Mouse (Mus musculus): ENCODE results near the gene Ubald2. TPM values are rescaled to one million over a fixed set of nuclear protein-coding genes. Genes with fewer than 3 reads are reported as not detected.
"Not testable (repeated sequence)": the region's sequence is repeated elsewhere in the genome, so short reads cannot be mapped to it uniquely, and the experiment has no call there.

Ubald2 gene
- polyA plus RNA-seq, 1 experiment from 2014 or later = 80.2 TPM

DNA sequence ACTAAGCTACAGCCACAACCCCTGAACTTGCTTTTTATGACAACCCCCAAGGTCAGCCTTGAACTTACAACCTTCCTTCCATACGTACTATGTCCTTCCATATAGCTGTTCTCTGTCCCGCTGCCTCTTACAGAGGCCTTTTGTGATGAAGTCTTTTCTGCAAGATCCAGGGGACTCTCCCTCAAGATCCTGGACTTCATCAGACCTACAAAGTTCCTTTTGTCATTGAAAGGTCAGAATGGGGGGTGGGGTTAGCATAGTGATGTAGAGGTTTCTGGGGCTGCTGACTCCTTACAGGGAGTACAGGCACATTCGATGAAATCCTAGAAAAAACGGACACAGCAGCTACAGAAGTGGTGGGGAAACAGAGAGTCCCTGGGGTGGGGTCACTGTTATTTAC is 25.9 kb downstream of the Ubald2 start:
- Histone ChIP-seq H3K9me3 (ENCODE audit: control insufficient read depth, low read length) (no peaks in the 10 kb centered on the region), H3K4me3 (ENCODE audit: low read depth, low read length) (no peak overlapping the region), H3K4me2 (no peak overlapping the region), H3K36me3 (ENCODE audit: control insufficient read depth, insufficient read depth, low read length) (no peaks in the 10 kb centered on the region), H3K9ac (ENCODE audit: low read depth, low read length) (no peak overlapping the region), H3K27ac (ENCODE audit: low read depth, low read length) (no peak overlapping the region), H3K4me1 (replicated peaks; ENCODE audit: control insufficient read depth, insufficient read depth, low read length) (no peaks in the 10 kb centered on the region; the same call in 1 of the 2 replicates), H3K27me3 (replicated peaks; ENCODE audit: control insufficient read depth, insufficient read depth, low read length) (peaks cover 9% of the 10 kb centered on the region; the same call in 1 of the 2 replicates)
- 75% methylated on average over 4 of the region's 4 CpGs for WGBS
- ATAC-seq (replicated peaks; ENCODE audit: low FRiP score) = no peak
- DNase-seq (ENCODE audit: low spot score) = no peak

DNA sequence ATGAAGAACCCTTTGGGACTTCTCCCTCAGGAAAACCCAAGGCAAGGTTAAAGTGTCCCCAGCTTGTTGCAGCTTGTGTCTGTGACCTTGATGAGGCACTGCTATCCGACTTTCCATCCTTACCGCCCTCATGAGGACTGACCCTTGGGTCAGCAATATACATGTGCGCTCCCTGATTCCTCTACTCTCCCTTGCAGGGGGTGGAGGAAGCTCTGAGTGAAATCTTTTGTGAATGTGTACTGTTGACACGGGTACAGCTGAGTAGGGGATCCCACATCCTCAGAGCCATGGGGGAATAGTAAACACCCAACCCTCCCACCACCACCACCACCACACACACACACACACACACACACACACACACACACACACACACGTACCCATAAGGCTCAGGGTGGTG is 29.4 kb downstream of the Ubald2 start:
- DNase-seq (ENCODE audit: low spot score) (no peak), ATAC-seq (replicated peaks; ENCODE audit: low FRiP score) (no peak)
- no peak overlapping the region for H3K27ac ChIP-seq (ENCODE audit: low read depth, low read length)
- no peak overlapping the region for H3K4me2 ChIP-seq
- 67% methylated on average over 5 of the region's 5 CpGs for WGBS
- H3K4me1 ChIP-seq (replicated peaks; ENCODE audit: control insufficient read depth, insufficient read depth, low read length) = no peaks in the 10 kb centered on the region; the same call in 1 of the 2 replicates
- H3K36me3 ChIP-seq (ENCODE audit: control insufficient read depth, insufficient read depth, low read length) = no peaks in the 10 kb centered on the region
- H3K27me3 ChIP-seq (replicated peaks; ENCODE audit: control insufficient read depth, insufficient read depth, low read length) = 0 out of 2 replicates have a peak, but pooled peaks cover 3% of the 10 kb centered on the region
- H3K9ac ChIP-seq (ENCODE audit: low read depth, low read length) = no peak overlapping the region
- H3K9me3 ChIP-seq (ENCODE audit: control insufficient read depth, low read length) = no peaks in the 10 kb centered on the region
- no peak overlapping the region for H3K4me3 ChIP-seq (ENCODE audit: low read depth, low read length)

GRCm38 (mm10) chr11:116463833-116464232 is 29.9 kb downstream of the Ubald2 start:
- H3K4me3 ChIP-seq (ENCODE audit: low read depth, low read length) = no peak overlapping the region
- WGBS = 15% methylated on average over 2 of the region's 2 CpGs
- peak; percentile 56; the same call in 1 of the 2 replicates for ATAC-seq (replicated peaks; ENCODE audit: low FRiP score)
- no peak overlapping the region for H3K27ac ChIP-seq (ENCODE audit: low read depth, low read length)
- H3K27me3 ChIP-seq (replicated peaks; ENCODE audit: control insufficient read depth, insufficient read depth, low read length) = 0 out of 2 replicates have a peak, but pooled peaks cover 3% of the 10 kb centered on the region
- H3K36me3 ChIP-seq (ENCODE audit: control insufficient read depth, insufficient read depth, low read length) = no peaks in the 10 kb centered on the region
- no peak overlapping the region for H3K9ac ChIP-seq (ENCODE audit: low read depth, low read length)
- H3K9me3 ChIP-seq (ENCODE audit: control insufficient read depth, low read length) = no peaks in the 10 kb centered on the region
- DNase-seq (ENCODE audit: low spot score) = peak; percentile 81
- H3K4me1 ChIP-seq (replicated peaks; ENCODE audit: control insufficient read depth, insufficient read depth, low read length) = no peaks in the 10 kb centered on the region; the same call in 1 of the 2 replicates
- no peak overlapping the region for H3K4me2 ChIP-seq

DNA sequence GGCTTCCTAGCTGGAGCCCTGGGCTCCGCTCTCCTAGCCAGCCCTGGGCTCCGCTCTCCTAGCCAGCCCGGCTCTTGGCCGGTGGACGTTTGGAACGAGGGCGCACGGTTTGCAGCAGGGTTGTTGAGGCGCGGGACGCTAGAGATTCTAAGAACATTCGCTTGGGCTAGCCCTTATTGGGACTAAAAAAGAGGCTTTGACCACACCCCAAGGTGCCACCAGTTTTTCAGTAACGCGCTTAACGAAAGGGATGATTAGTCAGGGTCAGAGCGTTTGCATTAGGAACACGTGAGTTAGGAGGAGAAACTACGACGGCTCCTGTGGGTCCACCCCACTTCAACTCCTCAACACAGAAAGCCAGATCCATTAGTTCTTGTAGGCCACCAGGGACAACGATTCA is 32.2 kb downstream of the Ubald2 start, which contains the start of gene Qrich2:
Qrich2 (minus strand) TSS at position 101 of the 400 bp plus-strand sequence.
- Histone ChIP-seq H3K9me3 (ENCODE audit: control insufficient read depth, low read length) (no peaks in the 10 kb centered on the region), H3K4me1 (replicated peaks; ENCODE audit: control insufficient read depth, insufficient read depth, low read length) (no peaks in the 10 kb centered on the region; the same call in 1 of the 2 replicates), H3K27me3 (replicated peaks; ENCODE audit: control insufficient read depth, insufficient read depth, low read length) (0 out of 2 replicates have a peak, but pooled peaks cover 3% of the 10 kb centered on the region), H3K4me3 (ENCODE audit: low read depth, low read length) (no peak within 1 kb of the TSS), H3K36me3 (ENCODE audit: control insufficient read depth, insufficient read depth, low read length) (peaks cover 9% of the 10 kb centered on the region; the same call in 1 of the 2 replicates), H3K4me2 (no peak within 1 kb of the TSS), H3K27ac (ENCODE audit: low read depth, low read length) (no peak within 1 kb of the TSS), H3K9ac (ENCODE audit: low read depth, low read length) (no peak within 1 kb of the TSS)
- WGBS = 57% methylated on average over 20 of the region's 20 CpGs
- ATAC-seq (replicated peaks; ENCODE audit: low FRiP score) = no peak
- DNase-seq (ENCODE audit: low spot score) = no peak

DNA sequence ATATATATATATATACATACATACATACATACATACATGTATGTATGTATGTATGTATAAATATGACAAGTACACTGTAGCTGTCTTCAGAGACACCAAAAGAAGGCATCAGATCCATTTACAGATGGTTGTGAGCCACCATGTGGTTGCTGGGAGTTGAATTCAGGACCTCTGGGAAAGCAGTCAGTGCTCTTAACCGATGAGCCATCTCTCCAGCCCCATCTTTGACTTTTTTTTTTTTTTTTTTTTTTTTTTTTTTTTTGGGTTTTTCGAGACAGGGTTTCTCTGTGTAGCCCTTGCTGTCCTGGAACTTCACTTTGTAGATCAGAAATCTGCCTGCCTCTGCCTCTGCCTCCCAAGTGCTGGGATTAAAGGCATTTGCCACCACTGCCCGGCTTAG is 34.4 kb downstream of the Ubald2 start:
- not testable (repeated sequence) for H3K27me3 ChIP-seq (replicated peaks; ENCODE audit: control insufficient read depth, insufficient read depth, low read length); H3K27ac ChIP-seq (ENCODE audit: low read depth, low read length); H3K9me3 ChIP-seq (ENCODE audit: control insufficient read depth, low read length); H3K4me1 ChIP-seq (replicated peaks; ENCODE audit: control insufficient read depth, insufficient read depth, low read length); H3K4me2 ChIP-seq; ATAC-seq (replicated peaks; ENCODE audit: low FRiP score); DNase-seq (ENCODE audit: low spot score); H3K4me3 ChIP-seq (ENCODE audit: low read depth, low read length); H3K9ac ChIP-seq (ENCODE audit: low read depth, low read length)
- 85% methylated on average over 3 of the region's 3 CpGs for WGBS
- peaks cover 12% of the 10 kb centered on the region; the same call in 1 of the 2 replicates for H3K36me3 ChIP-seq (ENCODE audit: control insufficient read depth, insufficient read depth, low read length)

DNA sequence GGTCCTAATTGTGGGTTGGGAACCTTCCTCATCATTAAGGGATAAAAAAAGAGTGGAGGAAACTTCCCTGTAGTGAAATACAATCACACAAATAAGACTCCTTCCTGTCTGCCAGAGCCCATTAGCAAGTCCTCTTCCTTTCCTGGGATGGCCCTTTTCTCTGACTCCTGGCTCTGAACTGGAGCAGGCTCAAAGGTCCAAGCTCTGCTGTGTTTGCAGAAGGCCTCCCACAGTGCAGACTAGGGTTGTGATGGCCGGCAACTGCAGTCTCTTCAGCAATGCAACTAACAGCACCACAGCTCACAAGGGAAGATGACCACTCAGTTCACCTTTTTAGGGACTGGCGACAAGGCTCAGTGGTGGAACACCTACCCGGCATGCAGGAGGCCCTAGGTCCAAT is 36.4 kb downstream of the Ubald2 start:
- DNase-seq (ENCODE audit: low spot score) (no peak), ATAC-seq (replicated peaks; ENCODE audit: low FRiP score) (no peak)
- 84% methylated on average over 3 of the region's 3 CpGs for WGBS
- Histone ChIP-seq H3K36me3 (ENCODE audit: control insufficient read depth, insufficient read depth, low read length) (peaks cover 14% of the 10 kb centered on the region; the same call in 1 of the 2 replicates), H3K4me2 (no peak overlapping the region), H3K9me3 (ENCODE audit: control insufficient read depth, low read length) (no peaks in the 10 kb centered on the region), H3K9ac (ENCODE audit: low read depth, low read length) (no peak overlapping the region), H3K27ac (ENCODE audit: low read depth, low read length) (0 out of 2 replicates have a peak overlapping the region, but pooled peaks have one; percentile 16), H3K4me3 (ENCODE audit: low read depth, low read length) (no peak overlapping the region), H3K4me1 (replicated peaks; ENCODE audit: control insufficient read depth, insufficient read depth, low read length) (no peaks in the 10 kb centered on the region), H3K27me3 (replicated peaks; ENCODE audit: control insufficient read depth, insufficient read depth, low read length) (0 out of 2 replicates have a peak, but pooled peaks cover 3% of the 10 kb centered on the region)

DNA sequence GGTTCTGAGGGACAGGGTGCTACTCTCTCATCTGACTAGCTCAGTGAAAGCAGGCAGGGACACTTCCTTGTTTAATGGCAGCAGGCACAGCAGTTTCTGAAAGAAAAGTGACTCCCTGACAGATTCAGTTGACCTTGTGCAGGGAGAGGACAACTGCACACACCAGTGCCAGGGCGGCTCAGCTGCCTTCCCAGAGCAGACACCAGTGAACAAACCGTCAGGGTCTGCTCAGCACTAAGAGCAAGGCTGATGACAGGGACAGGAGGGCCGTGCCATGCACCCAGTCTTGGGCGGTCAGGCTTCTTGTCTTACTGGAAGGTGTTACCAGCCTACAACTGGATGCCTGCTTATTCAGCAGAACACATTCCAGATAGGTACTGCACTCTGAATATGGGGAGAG is 37.0 kb downstream of the Ubald2 start:
- Histone ChIP-seq H3K9me3 (ENCODE audit: control insufficient read depth, low read length) (no peaks in the 10 kb centered on the region), H3K4me2 (no peak overlapping the region), H3K9ac (ENCODE audit: low read depth, low read length) (no peak overlapping the region), H3K27me3 (replicated peaks; ENCODE audit: control insufficient read depth, insufficient read depth, low read length) (no peaks in the 10 kb centered on the region), H3K36me3 (ENCODE audit: control insufficient read depth, insufficient read depth, low read length) (peaks cover 19% of the 10 kb centered on the region), H3K4me1 (replicated peaks; ENCODE audit: control insufficient read depth, insufficient read depth, low read length) (no peaks in the 10 kb centered on the region), H3K27ac (ENCODE audit: low read depth, low read length) (peak overlapping the region; percentile 16; the same call in 1 of the 2 replicates), H3K4me3 (ENCODE audit: low read depth, low read length) (no peak overlapping the region)
- WGBS = 78% methylated on average over 4 of the region's 4 CpGs
- no peak for DNase-seq (ENCODE audit: low spot score)
- ATAC-seq (replicated peaks; ENCODE audit: low FRiP score) = no peak

DNA sequence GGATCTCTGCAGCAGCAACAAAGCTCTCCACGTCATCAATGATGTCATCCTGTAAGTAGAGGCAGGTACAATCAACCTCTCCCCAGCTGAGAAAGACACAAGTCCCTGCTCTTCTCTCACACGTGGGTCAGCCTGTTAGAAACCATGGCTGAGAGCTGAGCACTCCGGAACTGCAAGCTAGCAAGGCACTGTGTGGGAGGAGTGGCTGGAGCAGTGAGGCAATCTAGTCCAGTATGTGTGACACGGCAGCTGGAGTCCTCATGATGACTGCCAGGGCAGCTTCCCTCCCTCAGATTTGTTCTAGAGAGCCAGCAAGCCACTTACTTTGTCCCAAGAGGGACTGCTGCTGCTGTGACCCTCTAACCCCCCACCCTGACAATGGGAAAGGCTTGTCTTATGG is 38.4 kb downstream of the Ubald2 start:
- Histone ChIP-seq H3K36me3 (ENCODE audit: control insufficient read depth, insufficient read depth, low read length) (peaks cover 31% of the 10 kb centered on the region), H3K27ac (ENCODE audit: low read depth, low read length) (no peak overlapping the region), H3K27me3 (replicated peaks; ENCODE audit: control insufficient read depth, insufficient read depth, low read length) (no peaks in the 10 kb centered on the region), H3K9ac (ENCODE audit: low read depth, low read length) (no peak overlapping the region), H3K4me1 (replicated peaks; ENCODE audit: control insufficient read depth, insufficient read depth, low read length) (no peaks in the 10 kb centered on the region), H3K9me3 (ENCODE audit: control insufficient read depth, low read length) (no peaks in the 10 kb centered on the region), H3K4me3 (ENCODE audit: low read depth, low read length) (no peak overlapping the region), H3K4me2 (no peak overlapping the region)
- ATAC-seq (replicated peaks; ENCODE audit: low FRiP score) (no peak), DNase-seq (ENCODE audit: low spot score) (no peak)
- WGBS = 79% methylated on average over 4 of the region's 4 CpGs

GRCm38 (mm10) chr11:116476041-116476440 is 42.1 kb downstream of the Ubald2 start:
- H3K27me3 ChIP-seq (replicated peaks; ENCODE audit: control insufficient read depth, insufficient read depth, low read length) = no peaks in the 10 kb centered on the region
- ATAC-seq (replicated peaks; ENCODE audit: low FRiP score) (no peak), DNase-seq (ENCODE audit: low spot score) (no peak)
- H3K9me3 ChIP-seq (ENCODE audit: control insufficient read depth, low read length) = no peaks in the 10 kb centered on the region
- H3K9ac ChIP-seq (ENCODE audit: low read depth, low read length) = no peak overlapping the region
- no peak overlapping the region for H3K4me2 ChIP-seq
- no peaks in the 10 kb centered on the region for H3K4me1 ChIP-seq (replicated peaks; ENCODE audit: control insufficient read depth, insufficient read depth, low read length)
- H3K27ac ChIP-seq (ENCODE audit: low read depth, low read length) = no peak overlapping the region
- no peak overlapping the region for H3K4me3 ChIP-seq (ENCODE audit: low read depth, low read length)
- peaks cover 48% of the 10 kb centered on the region for H3K36me3 ChIP-seq (ENCODE audit: control insufficient read depth, insufficient read depth, low read length)
- 89% methylated on average over 10 of the region's 10 CpGs for WGBS

All from liver, embryonic 11.5 days (tissue).